25 mouse cellular contexts compared by ENCODE assay signal in genomic region chr3:65554633-65555032, GRCm38 (mm10). TPM values are rescaled to one million over a fixed set of nuclear protein-coding genes. Genes with fewer than 3 reads are reported as not detected.
DNase-seq lines count a peak whose midpoint lies in the region; ATAC-seq and TF ChIP-seq lines count a peak whose summit lies in the region.
"Had no signal": no experiment of that assay in that cellular context is flagged by ENCODE, and none has a peak within 500 bp of the region (broad histone marks: within the 10 kb centered on the region; RNA-seq: fewer than 3 reads in every experiment).

No protein-coding gene starts in this region.

- no peak for TF ChIP-seq CTCF in G1E (IDR thresholded peaks at IDR 0.05; ENCODE audit: low read depth, low read length)
- TF ChIP-seq CTCF in liver, embryonic 14.5 days (IDR thresholded peaks at IDR 0.05; ENCODE audit: low read depth): no peak
- TF ChIP-seq CTCF in stomach, postnatal 0 days (IDR thresholded peaks at IDR 0.05; ENCODE audit: low read depth): no peak

- H3K9me3 ChIP-seq in liver, embryonic 12.5 days (replicated peaks): no peaks in the 10 kb centered on the region
- H3K9me3 ChIP-seq in liver, embryonic 11.5 days (ENCODE audit: control insufficient read depth, low read length): no peaks in the 10 kb centered on the region
- H3K9me3 ChIP-seq in G1E (replicated peaks): no peaks in the 10 kb centered on the region
- no peaks in the 10 kb centered on the region for H3K9me3 ChIP-seq in liver, embryonic 14.5 days (ENCODE audit: control insufficient read depth, low read length)
- H3K9me3 ChIP-seq in stomach, postnatal 0 days (ENCODE audit: control insufficient read depth, low read length): no peaks in the 10 kb centered on the region
- H3K9me3 ChIP-seq: embryonic facial prominence, embryonic 10.5 days; embryonic facial prominence, embryonic 12.5 days; forebrain, embryonic 13.5 days; forebrain, embryonic 15.5 days had no signal

- H3K27ac ChIP-seq in liver, embryonic 12.5 days: no peak overlapping the region
- H3K27ac ChIP-seq in liver, embryonic 11.5 days (ENCODE audit: low read depth, low read length): no peak overlapping the region
- no peak overlapping the region for H3K27ac ChIP-seq in liver, embryonic 14.5 days
- H3K27ac ChIP-seq in stomach, postnatal 0 days (replicated peaks): no peak overlapping the region
- H3K27ac ChIP-seq: embryonic facial prominence, embryonic 10.5 days; embryonic facial prominence, embryonic 12.5 days; forebrain, embryonic 13.5 days; forebrain, embryonic 15.5 days had no signal

- 52% methylated on average over 2 of the region's 2 CpGs for whole genome bisulfite sequencing in liver, embryonic 12.5 days (ENCODE audit: insufficient replicate concordance)
- WGBS in liver, embryonic 11.5 days: 73% methylated on average over 2 of the region's 2 CpGs
- WGBS in liver, embryonic 14.5 days (ENCODE audit: insufficient replicate concordance): 35% methylated on average over 2 of the region's 2 CpGs
- WGBS in stomach, postnatal 0 days: 91% methylated on average over 2 of the region's 2 CpGs

- TF ChIP-seq EP300 in liver, embryonic 14.5 days (IDR thresholded peaks at IDR 0.05; ENCODE audit: low read depth): 0 out of 2 replicates have a peak, but pooled peaks have one; percentile 19
- TF ChIP-seq EP300 in stomach, postnatal 0 days (optimal IDR thresholded peaks at IDR 0.05): no peak

- no peak overlapping the region for H3K4me3 ChIP-seq in liver, embryonic 12.5 days
- H3K4me3 ChIP-seq in liver, embryonic 11.5 days (ENCODE audit: low read depth, low read length): no peak overlapping the region
- H3K4me3 ChIP-seq in G1E (ENCODE audit: low read depth, low read length): no peak overlapping the region
- no peak overlapping the region for H3K4me3 ChIP-seq in liver, embryonic 14.5 days (ENCODE audit: insufficient read depth in 1 of 2, low read depth in 2 of 2, low read length in 2 of 2)
- no peak overlapping the region for H3K4me3 ChIP-seq in stomach, postnatal 0 days (ENCODE audit: low read depth, low read length)
- H3K4me3 ChIP-seq: embryonic facial prominence, embryonic 10.5 days; embryonic facial prominence, embryonic 12.5 days; forebrain, embryonic 13.5 days; forebrain, embryonic 15.5 days had no signal

- H3K4me1 ChIP-seq in liver, embryonic 12.5 days: peaks cover 16% of the 10 kb centered on the region
- H3K4me1 ChIP-seq in liver, embryonic 11.5 days (replicated peaks; ENCODE audit: control insufficient read depth, insufficient read depth, low read length): no peaks in the 10 kb centered on the region; the same call in 1 of the 2 replicates
- peaks cover 5% of the 10 kb centered on the region; the same call in 1 of the 2 replicates for H3K4me1 ChIP-seq in G1E (ENCODE audit: insufficient read depth, low read depth, low read length)
- peaks cover 0 to 3% of the 10 kb centered on the region in 2 experiments; a peak in 1 of 4 replicates for H3K4me1 ChIP-seq in liver, embryonic 14.5 days (replicated peaks; ENCODE audit: control insufficient read depth in 2 of 2, insufficient read depth in 2 of 2, low read length in 1 of 2)
- H3K4me1 ChIP-seq in stomach, postnatal 0 days (replicated peaks; ENCODE audit: control insufficient read depth, insufficient read depth): no peaks in the 10 kb centered on the region

- no peak for DNase-seq in liver, embryonic 11.5 days (ENCODE audit: low spot score)
- no peak for DNase-seq in G1E (ENCODE audit: low spot score)
- no peak for DNase-seq in liver, embryonic 14.5 days (ENCODE audit: low read depth in 3 of 3, low spot score in 3 of 3)
- no peak for DNase-seq in T-cell, adult 2 months (ENCODE audit: low spot score)
- no peak for DNase-seq in layer of hippocampus, adult 18-20 months (ENCODE audit: low spot score in 2 of 2)
- no peak for DNase-seq in stomach, postnatal 0 days (ENCODE audit: low spot score)
- DNase-seq: adrenal gland, adult 2 months; adrenal gland, postnatal 10 days; adrenal gland, postnatal 25 days; B cell, adult 2 months; cerebellum, adult 11 months; cerebellum, adult 18-20 months; cerebellum, adult 8-10 months; cerebellum, adult 9-11 months; cerebellum, postnatal 14 days; forebrain, postnatal 0 days had no signal

- H3K27me3 ChIP-seq in liver, embryonic 12.5 days (replicated peaks): no peaks in the 10 kb centered on the region
- H3K27me3 ChIP-seq in liver, embryonic 11.5 days (replicated peaks; ENCODE audit: control insufficient read depth, insufficient read depth, low read length): no peaks in the 10 kb centered on the region
- H3K27me3 ChIP-seq in G1E (ENCODE audit: insufficient read depth, low read length): no peaks in the 10 kb centered on the region
- H3K27me3 ChIP-seq in liver, embryonic 14.5 days (ENCODE audit: control insufficient read depth, insufficient read depth, low read length): no peaks in the 10 kb centered on the region
- no peaks in the 10 kb centered on the region for H3K27me3 ChIP-seq in stomach, postnatal 0 days (ENCODE audit: control insufficient read depth, insufficient read depth, low read length)
- H3K27me3 ChIP-seq: CH12.LX; embryonic facial prominence, embryonic 12.5 days; forebrain, embryonic 13.5 days; forebrain, embryonic 15.5 days; Patski had no signal

- H3K36me3 ChIP-seq in liver, embryonic 12.5 days: peaks cover 12% of the 10 kb centered on the region; the same call in 1 of the 2 replicates
- H3K36me3 ChIP-seq in liver, embryonic 11.5 days (ENCODE audit: control insufficient read depth, insufficient read depth, low read length): no peaks in the 10 kb centered on the region; the same call in 1 of the 2 replicates
- peaks cover 28% of the 10 kb centered on the region for H3K36me3 ChIP-seq in G1E (replicated peaks)
- H3K36me3 ChIP-seq in liver, embryonic 14.5 days (replicated peaks; ENCODE audit: control insufficient read depth, insufficient read depth, low read depth): no peaks in the 10 kb centered on the region
- H3K36me3 ChIP-seq in stomach, postnatal 0 days (ENCODE audit: control insufficient read depth, insufficient read depth, low read length): no peaks in the 10 kb centered on the region

- H3K4me2 ChIP-seq in liver, embryonic 12.5 days: no peak overlapping the region
- H3K4me2 ChIP-seq in liver, embryonic 11.5 days: no peak overlapping the region
- H3K4me2 ChIP-seq in liver, embryonic 14.5 days (ENCODE audit: low read depth): no peak overlapping the region
- H3K4me2 ChIP-seq in stomach, postnatal 0 days (replicated peaks; ENCODE audit: low read depth): no peak overlapping the region
- H3K4me2 ChIP-seq: embryonic facial prominence, embryonic 12.5 days; forebrain, embryonic 13.5 days; forebrain, embryonic 15.5 days had no signal

- H3K9ac ChIP-seq in liver, embryonic 12.5 days: no peak overlapping the region
- no peak overlapping the region for H3K9ac ChIP-seq in liver, embryonic 11.5 days (ENCODE audit: low read depth, low read length)
- H3K9ac ChIP-seq in liver, embryonic 14.5 days (replicated peaks): no peak overlapping the region
- H3K9ac ChIP-seq in stomach, postnatal 0 days (ENCODE audit: low read length): no peak overlapping the region
- H3K9ac ChIP-seq: embryonic facial prominence, embryonic 12.5 days; forebrain, embryonic 13.5 days; forebrain, embryonic 15.5 days; forebrain, postnatal 0 days had no signal

- ATAC-seq in liver, embryonic 12.5 days: peak; percentile 32; the same call in 1 of the 2 replicates
- ATAC-seq in liver, embryonic 11.5 days (replicated peaks; ENCODE audit: low FRiP score): no peak; the same call in 1 of the 2 replicates
- ATAC-seq in G1E (ENCODE audit: extremely low read depth, insufficient number of reproducible peaks, low FRiP score, poor library complexity, severe bottlenecking): peak; percentile 45; the same call in 1 of the 2 replicates
- ATAC-seq in liver, embryonic 14.5 days (ENCODE audit: insufficient read depth): peak; percentile 23; the same call in 1 of the 2 replicates
- peak; percentile 63 for ATAC-seq in megakaryocyte progenitor cell, adult 5-6 weeks (replicated peaks; ENCODE audit: poor library complexity)
- no peak for ATAC-seq in stomach, postnatal 0 days (ENCODE audit: low FRiP score, low TSS enrichment)
- ATAC-seq: CD4-positive, CD25-positive, alpha-beta regulatory T cell, adult 4 months; forebrain, embryonic 13.5 days; forebrain, embryonic 15.5 days; forebrain, postnatal 0 days; Patski had no signal

RNA-seq across cellular contexts. Expression of gene Tiparp, which starts 26.4 kb away (rescaled TPM):
- polyA plus RNA-seq in liver, embryonic 12.5 days (2016; fragmentation: Nextera tagmentation; extraction: Ambion mirVana): 9.4 and 10.2 TPM in 2 replicates
- polyA plus RNA-seq in liver, embryonic 11.5 days (2014; fragmentation: Nextera tagmentation; extraction: Ambion mirVana): 18.0 and 20.9 TPM in 2 replicates
- 17.8 and 19.3 TPM in 2 replicates for total RNA-seq in G1E (2014; fragmentation: Nextera tagmentation)
- total RNA-seq in G1E (2017): 22.6 TPM in 2 replicates
- 0.98 and 1.1 TPM in 2 replicates for polyA plus RNA-seq in G1E (2012)
- 1.2 and 1.5 TPM in 2 replicates for polyA plus RNA-seq in liver, embryonic 14.5 days (2012; rRNA removed)
- polyA plus RNA-seq in liver, embryonic 14.5 days (2014; fragmentation: Nextera tagmentation; extraction: Ambion mirVana): 4.0 and 6.1 TPM in 2 replicates
- 20.9 and 31.8 TPM in 2 replicates for total RNA-seq in megakaryocyte progenitor cell, adult 5-6 weeks (2015)
- total RNA-seq in megakaryocyte progenitor cell, adult 5-6 weeks (2017): 17.8 and 24.5 TPM in 2 replicates
- total RNA-seq in layer of hippocampus, adult 18-20 months (2021): 10 to 100 TPM; 17.2 to 19.8 TPM
- 19.8 and 20.2 TPM in 2 replicates for polyA plus RNA-seq in stomach, postnatal 0 days (2015; fragmentation: Nextera tagmentation; extraction: Ambion mirVana)

Comparison
In these comparisons a context has a peak if more than half of its experiments do, and no peak if none do; other contexts are left out.
1. ATAC-seq: peak in liver, embryonic 12.5 days (single experiment), G1E (single experiment), liver, embryonic 14.5 days (single experiment) and megakaryocyte progenitor cell, adult 5-6 weeks (single experiment); none in liver, embryonic 11.5 days (single experiment) and stomach, postnatal 0 days (single experiment).